Mouse (Mus musculus) hindbrain, embryonic 15.5 days (tissue): ENCODE measurements around the gene Hmga1. TPM values are rescaled to one million over a fixed set of nuclear protein-coding genes. Genes with fewer than 3 reads are reported as not detected.

Experiments
- ATAC-seq: fragments of 200-750 bp; cut with Nextera tagmentation; 2 replicates; pipeline ENCODE4 v1.8.0; 2017; ENCODE audit warnings: low read depth, moderate number of reproducible peaks, moderate TSS enrichment; ENCODE audit not compliant: low FRiP score
- H3K27ac ChIP-seq: fragments of 300-500 bp; sonication (generic); replicated peaks from 2 replicates; pipeline ENCODE4 v1.5.1; 2015; ENCODE audit warnings: mild to moderate bottlenecking, inconsistent platforms
- H3K27me3 ChIP-seq: fragments of 300-500 bp; sonication (generic); 2 replicates; pipeline ENCODE4 v1.6.1; 2015; ENCODE audit warnings: control low read depth, inconsistent platforms
- H3K36me3 ChIP-seq: fragments of 300-500 bp; sonication (generic); 2 replicates; pipeline ENCODE4 v1.6.1; 2015; ENCODE audit warnings: control low read depth, inconsistent platforms
- H3K4me1 ChIP-seq: fragments of 300-500 bp; sonication (generic); replicated peaks from 2 replicates; pipeline ENCODE4 v1.6.1; 2015; ENCODE audit warnings: control low read depth, inconsistent platforms
- H3K4me2 ChIP-seq: fragments of 300-500 bp; sonication (generic); 2 replicates; pipeline ENCODE4 v1.6.1; 2015; ENCODE audit warnings: moderate library complexity, mild to moderate bottlenecking, inconsistent platforms
- H3K4me3 ChIP-seq: fragments of 300-500 bp; sonication (generic); 2 replicates; pipeline ENCODE4 v1.5.1; 2015; ENCODE audit warnings: mild to moderate bottlenecking, inconsistent platforms
- H3K9ac ChIP-seq: fragments of 300-500 bp; sonication (generic); 2 replicates; pipeline ENCODE4 v1.6.1; 2015; ENCODE audit warnings: inconsistent platforms
- H3K9me3 ChIP-seq: fragments of 300-500 bp; sonication (generic); 2 replicates; pipeline ENCODE4 v1.6.1; 2016; ENCODE audit warnings: control low read depth, inconsistent platforms
- WGBS: fragments of 180-500 bp; shearing (Covaris S2); methylation state at CpG from one replicate; pipeline ENCODE4 v1.1.7; 2015; 5-methylcytosine and 5-hydroxymethylcytosine counted together
- polyA plus RNA-seq: library from polyadenylated mRNA; unstranded; fragments of >200 nt; fragmentation: Nextera tagmentation; extraction: Ambion mirVana; gene quantifications from 2 replicates; pipeline ENCODE4 v1.2.1, GENCODE M21; 2015

Gene Hmga1
- polyA plus RNA-seq, 1 experiment from 2014 or later: 149 TPM

DNA sequence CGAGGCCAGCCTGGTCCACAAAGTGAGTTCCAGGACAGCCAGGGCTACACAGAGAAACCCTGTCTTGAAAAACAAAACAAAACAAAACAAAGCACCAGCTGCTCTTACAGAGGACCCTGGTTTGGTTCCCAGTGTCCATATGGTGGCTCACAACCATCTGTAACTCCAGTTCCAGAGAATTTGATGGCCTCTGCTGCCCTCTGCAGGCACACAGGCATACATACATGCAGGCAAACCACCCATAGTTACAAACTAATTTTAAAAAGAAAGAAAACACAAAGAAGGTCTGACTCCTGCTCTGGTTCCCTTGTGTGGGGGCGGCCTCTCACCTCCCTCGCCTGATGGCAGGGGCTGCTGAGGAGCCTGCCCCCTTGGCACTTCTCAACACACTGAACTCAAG lies 22.9 kb upstream of the Hmga1 start:
- Histone ChIP-seq H3K4me3 (no peak overlapping the region), H3K9ac (no peak overlapping the region), H3K27ac (no peak overlapping the region), H3K9me3 (no peaks in the 10 kb centered on the region), H3K36me3 (no peaks in the 10 kb centered on the region), H3K4me2 (no peak overlapping the region), H3K27me3 (no peaks in the 10 kb centered on the region), H3K4me1 (peaks cover 3% of the 10 kb centered on the region; the same call in 1 of the 2 replicates)
- WGBS: 88% methylated on average over 3 of the region's 3 CpGs
- no peak for ATAC-seq

DNA sequence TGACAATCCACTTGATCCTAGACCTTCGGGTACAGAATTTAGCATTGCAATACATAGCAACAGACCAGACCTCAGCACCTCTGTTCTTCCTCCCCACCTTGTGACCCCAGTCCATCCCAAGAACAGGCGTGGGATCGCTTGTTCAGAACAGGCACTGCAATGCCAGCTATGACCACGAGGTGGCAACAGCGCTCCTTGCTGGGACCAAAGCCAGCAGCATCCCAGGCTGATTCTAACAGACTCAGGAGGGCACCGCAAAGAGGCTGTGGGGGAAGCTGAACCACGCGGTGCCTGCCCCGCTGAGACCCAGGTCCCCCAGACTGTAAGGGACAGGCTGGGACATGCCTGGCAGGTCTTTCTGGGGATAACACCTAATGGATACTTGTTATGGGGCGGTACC lies 21.6 kb upstream of the Hmga1 start:
- H3K4me2 ChIP-seq: peak overlapping the region; percentile 22; the same call in 1 of the 2 replicates
- H3K36me3 ChIP-seq: no peaks in the 10 kb centered on the region
- WGBS: 2% methylated on average over 10 of the region's 10 CpGs
- no peak overlapping the region for H3K4me3 ChIP-seq
- H3K9me3 ChIP-seq: no peaks in the 10 kb centered on the region
- no peak overlapping the region for H3K27ac ChIP-seq
- peaks cover 3% of the 10 kb centered on the region; the same call in 1 of the 2 replicates for H3K4me1 ChIP-seq
- peak; percentile 77 for ATAC-seq
- H3K9ac ChIP-seq: no peak overlapping the region
- no peaks in the 10 kb centered on the region for H3K27me3 ChIP-seq

DNA sequence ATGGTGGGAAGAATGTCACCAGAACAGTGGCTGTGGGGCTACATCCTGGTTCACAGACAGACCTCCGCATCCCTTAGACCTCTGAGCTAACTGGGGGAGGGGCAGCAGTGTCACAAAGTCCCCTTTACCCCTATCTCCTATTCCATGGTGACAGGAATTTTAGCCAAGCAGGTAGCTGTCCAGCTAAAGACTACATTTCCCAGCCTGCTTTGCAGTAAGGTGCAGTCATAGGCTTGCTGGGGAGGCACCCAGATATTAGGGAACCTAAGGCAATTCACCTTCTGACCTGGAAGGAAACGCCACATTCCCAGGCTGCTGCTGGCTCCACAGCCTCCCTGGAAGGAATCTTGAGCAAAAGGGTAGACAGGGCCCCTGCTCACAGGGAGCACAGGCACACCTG lies 15.0 kb upstream of the Hmga1 start:
- WGBS: 78% methylated on average over 2 of the region's 2 CpGs
- H3K27ac ChIP-seq: no peak overlapping the region
- H3K36me3 ChIP-seq: no peaks in the 10 kb centered on the region
- no peaks in the 10 kb centered on the region for H3K4me1 ChIP-seq
- H3K27me3 ChIP-seq: no peaks in the 10 kb centered on the region
- H3K9ac ChIP-seq: no peak overlapping the region
- no peak for ATAC-seq
- H3K9me3 ChIP-seq: no peaks in the 10 kb centered on the region
- no peak overlapping the region for H3K4me2 ChIP-seq
- no peak overlapping the region for H3K4me3 ChIP-seq

DNA sequence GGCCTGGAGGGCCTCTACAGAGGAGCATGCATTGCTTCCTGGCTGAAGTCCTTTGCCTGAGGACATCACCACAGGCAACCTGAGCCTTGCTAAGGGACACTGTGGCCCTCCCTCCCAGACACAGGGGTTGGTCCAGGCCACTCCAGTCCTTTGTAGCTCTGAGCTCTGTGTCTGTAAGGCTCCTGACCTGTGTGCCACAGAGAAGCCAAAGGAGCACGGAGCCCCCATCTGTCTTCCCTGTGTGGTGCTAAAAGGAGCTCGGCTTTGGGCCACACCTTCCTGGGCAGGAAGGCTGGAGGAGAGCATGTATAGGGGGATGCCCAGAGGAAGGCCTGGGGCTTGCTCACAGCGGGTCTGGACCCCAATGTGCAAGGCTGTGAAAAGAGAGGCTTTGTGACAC lies 14.3 kb upstream of the Hmga1 start:
- Histone ChIP-seq H3K9me3 (no peaks in the 10 kb centered on the region), H3K9ac (no peak overlapping the region), H3K4me1 (no peaks in the 10 kb centered on the region), H3K4me2 (no peak overlapping the region), H3K27me3 (no peaks in the 10 kb centered on the region), H3K36me3 (no peaks in the 10 kb centered on the region), H3K4me3 (no peak overlapping the region), H3K27ac (no peak overlapping the region)
- WGBS: 77% methylated on average over 3 of the region's 3 CpGs
- no peak for ATAC-seq

DNA sequence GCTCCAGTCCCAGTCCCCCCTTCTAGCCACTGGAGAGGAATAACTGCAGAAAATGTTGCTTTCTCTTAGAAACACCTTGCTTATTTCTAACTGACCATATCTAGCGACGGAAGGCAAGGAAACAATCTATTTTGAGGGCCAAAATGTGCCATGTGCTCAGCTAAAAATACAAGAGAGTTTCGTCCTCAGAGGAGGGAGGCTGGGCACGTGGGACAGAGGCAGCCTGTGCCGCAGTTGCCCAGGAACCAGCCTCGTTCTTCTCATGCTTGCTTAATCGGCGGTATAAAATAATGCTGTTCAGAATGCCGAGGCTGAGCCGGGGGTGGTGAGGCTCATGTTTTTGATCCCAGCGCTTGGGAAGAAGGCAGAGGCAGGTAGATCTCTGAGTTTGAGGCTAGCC lies 11.7 kb upstream of the Hmga1 start:
- no peaks in the 10 kb centered on the region for H3K9me3 ChIP-seq
- no peaks in the 10 kb centered on the region for H3K27me3 ChIP-seq
- WGBS: 82% methylated on average over 11 of the region's 11 CpGs
- H3K4me1 ChIP-seq: 0 out of 2 replicates have a peak, but pooled peaks cover 7% of the 10 kb centered on the region
- no peak overlapping the region for H3K4me3 ChIP-seq
- ATAC-seq: no peak
- H3K9ac ChIP-seq: no peak overlapping the region
- no peaks in the 10 kb centered on the region for H3K36me3 ChIP-seq
- H3K4me2 ChIP-seq: no peak overlapping the region
- no peak overlapping the region for H3K27ac ChIP-seq

GRCm38 (mm10) chr17:27545991-27546390 lies 10.3 kb upstream of the Hmga1 start:
- no peaks in the 10 kb centered on the region for H3K9me3 ChIP-seq
- H3K9ac ChIP-seq: no peak overlapping the region
- no peaks in the 10 kb centered on the region for H3K27me3 ChIP-seq
- WGBS: 54% methylated on average over 12 of the region's 12 CpGs
- no peak overlapping the region for H3K4me3 ChIP-seq
- H3K27ac ChIP-seq: no peak overlapping the region
- 0 out of 2 replicates have a peak, but pooled peaks cover 8% of the 10 kb centered on the region for H3K4me1 ChIP-seq
- no peak for ATAC-seq
- no peak overlapping the region for H3K4me2 ChIP-seq
- no peaks in the 10 kb centered on the region for H3K36me3 ChIP-seq

- Histone ChIP-seq H3K9ac (no peak overlapping the region), H3K36me3 (no peaks in the 10 kb centered on the region)
- 69% methylated on average over 7 of the region's 7 CpGs for WGBS
These were observed 9.7 kb upstream of the Hmga1 start for GRCm38 (mm10) chr17:27546574-27547085.

GRCm38 (mm10) chr17:27547253-27547868 lies 8.9 kb upstream of the Hmga1 start:
- no peak for ATAC-seq
- Histone ChIP-seq H3K4me3 (no peak overlapping the region), H3K27me3 (no peaks in the 10 kb centered on the region), H3K27ac (no peak overlapping the region), H3K9me3 (no peaks in the 10 kb centered on the region), H3K4me2 (no peak overlapping the region), H3K9ac (no peak overlapping the region), H3K4me1 (0 out of 2 replicates have a peak, but pooled peaks cover 8% of the 10 kb centered on the region), H3K36me3 (no peaks in the 10 kb centered on the region)
- WGBS: 69% methylated on average over 9 of the region's 9 CpGs

More at GRCm38 (mm10) chr17:27546574-27547085, 9.7 kb upstream of the Hmga1 start:
- H3K27ac ChIP-seq: no peak overlapping the region
- no peak overlapping the region for H3K4me3 ChIP-seq
- no peaks in the 10 kb centered on the region for H3K9me3 ChIP-seq
- no peak overlapping the region for H3K4me2 ChIP-seq
- H3K4me1 ChIP-seq: 0 out of 2 replicates have a peak, but pooled peaks cover 8% of the 10 kb centered on the region
- no peaks in the 10 kb centered on the region for H3K27me3 ChIP-seq
- no peak for ATAC-seq

DNA sequence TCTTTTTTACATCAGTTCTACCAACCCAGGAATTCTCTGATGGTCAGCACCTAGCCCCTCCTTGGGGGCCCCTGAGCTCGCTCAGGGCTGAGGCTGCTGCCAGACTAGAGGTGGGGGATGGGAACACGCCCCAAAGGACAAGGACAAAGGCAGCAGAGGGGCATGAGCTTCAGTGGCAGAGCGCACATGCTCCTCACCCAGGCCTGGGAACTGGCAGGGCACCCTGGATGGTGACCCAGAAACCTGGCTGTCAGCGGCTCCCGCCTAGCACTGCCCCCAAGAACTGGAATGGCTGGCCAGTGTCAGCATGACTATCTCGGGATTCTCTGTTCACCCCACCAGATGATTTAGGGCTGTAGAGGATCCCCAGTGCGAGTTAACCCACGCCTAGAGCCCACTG lies 7.1 kb upstream of the Hmga1 start:
- Histone ChIP-seq H3K9me3 (no peaks in the 10 kb centered on the region), H3K27ac (no peak overlapping the region), H3K4me1 (0 out of 2 replicates have a peak, but pooled peaks cover 8% of the 10 kb centered on the region), H3K27me3 (no peaks in the 10 kb centered on the region), H3K4me2 (no peak overlapping the region), H3K4me3 (no peak overlapping the region), H3K36me3 (no peaks in the 10 kb centered on the region), H3K9ac (no peak overlapping the region)
- ATAC-seq: no peak
- 36% methylated on average over 8 of the region's 8 CpGs for WGBS

DNA sequence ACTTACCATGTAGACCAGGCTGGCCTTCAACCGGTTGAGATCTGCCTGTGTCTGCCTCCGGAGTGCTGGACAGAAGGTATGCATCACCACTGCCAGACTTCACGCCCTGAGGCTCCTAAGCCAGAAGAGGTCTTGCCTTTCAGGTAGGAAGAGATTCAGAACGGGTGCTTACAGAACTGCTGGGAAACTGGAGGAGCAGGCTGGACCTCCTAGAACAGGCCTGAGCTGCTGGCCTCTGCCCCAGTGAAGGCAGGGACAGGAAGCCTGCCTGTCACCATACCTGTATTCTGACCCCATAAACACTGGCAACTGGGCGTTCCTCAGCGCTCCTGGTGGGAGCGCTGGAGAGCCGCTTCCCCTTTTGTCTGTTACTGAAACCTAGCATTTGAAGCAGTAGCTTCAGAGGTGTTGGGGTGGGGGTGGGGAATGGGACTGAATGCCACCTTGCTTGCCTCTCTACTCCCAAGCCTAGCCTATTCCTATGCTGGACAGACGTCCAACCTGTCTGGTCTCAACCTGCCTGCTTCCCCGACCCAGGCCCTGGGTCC lies 4.8 kb upstream of the Hmga1 start:
- no peak overlapping the region for H3K4me2 ChIP-seq
- WGBS: 64% methylated on average over 10 of the region's 10 CpGs
- H3K4me3 ChIP-seq: no peak overlapping the region
- no peaks in the 10 kb centered on the region for H3K36me3 ChIP-seq
- H3K27ac ChIP-seq: no peak overlapping the region
- no peaks in the 10 kb centered on the region for H3K9me3 ChIP-seq
- H3K27me3 ChIP-seq: peaks cover 9% of the 10 kb centered on the region; the same call in 1 of the 2 replicates
- H3K4me1 ChIP-seq: peaks cover 23% of the 10 kb centered on the region
- no peak overlapping the region for H3K9ac ChIP-seq
- ATAC-seq: no peak

DNA sequence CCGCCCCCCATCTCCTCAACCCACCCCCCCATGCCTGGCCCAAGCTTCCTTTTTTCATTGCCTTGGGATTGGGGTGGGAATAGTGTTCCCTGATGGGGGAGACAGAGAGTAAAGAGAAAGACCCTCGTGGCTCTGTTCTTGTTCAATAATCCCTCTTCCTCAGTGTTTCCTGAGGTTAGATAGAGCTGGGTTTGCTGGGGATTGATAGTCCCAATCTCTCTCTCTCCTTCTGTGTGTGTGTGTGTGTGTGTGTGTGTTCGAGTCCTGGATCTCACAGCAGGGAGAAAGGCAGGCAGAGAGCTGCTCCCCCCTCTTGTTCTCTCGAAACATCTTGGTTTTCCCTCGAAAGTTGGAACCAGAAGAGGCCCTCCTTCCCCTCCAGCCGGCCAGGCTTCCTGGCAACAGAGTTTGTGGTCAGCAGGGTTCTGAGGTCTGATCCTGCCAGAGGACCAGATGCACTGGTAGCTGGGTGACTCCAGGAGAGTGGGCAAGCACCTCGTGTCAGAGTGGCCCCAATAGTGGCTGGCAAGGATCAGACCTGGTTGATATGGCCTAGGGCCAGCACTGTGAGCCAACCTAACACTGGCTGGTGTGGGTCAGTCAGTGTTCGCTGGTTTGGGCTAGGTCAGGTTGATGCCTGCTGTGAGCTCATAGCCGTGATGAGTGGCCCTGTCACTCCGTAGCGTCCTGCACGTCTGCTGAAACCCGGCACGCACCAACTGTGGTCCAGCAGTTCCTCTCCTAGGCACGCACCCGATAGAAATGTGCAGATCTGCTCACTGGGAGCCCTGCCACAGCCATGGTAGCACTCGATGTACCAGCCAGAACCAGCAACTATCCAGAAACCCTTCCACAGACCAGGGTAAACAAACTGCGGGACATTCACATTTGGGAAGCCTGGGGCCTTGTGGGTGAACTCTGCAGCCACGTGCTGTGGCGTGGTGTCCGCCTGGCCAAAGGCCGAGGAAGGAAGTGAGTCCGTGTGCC lies 3.8 kb upstream of the Hmga1 start:
- Histone ChIP-seq H3K4me3 (no peak overlapping the region), H3K36me3 (no peaks in the 10 kb centered on the region), H3K27ac (no peak overlapping the region), H3K4me1 (peaks cover 25% of the 10 kb centered on the region), H3K27me3 (peaks cover 9% of the 10 kb centered on the region; the same call in 1 of the 2 replicates), H3K4me2 (no peak overlapping the region), H3K9me3 (no peaks in the 10 kb centered on the region), H3K9ac (no peak overlapping the region)
- 71% methylated on average over 23 of the region's 23 CpGs for WGBS
- no peak for ATAC-seq
